Mouse (Mus musculus) gastrocnemius, postnatal 10 days (tissue): ENCODE data around the gene Cdc6. TPM values are rescaled to one million over a fixed set of nuclear protein-coding genes. Genes with fewer than 3 reads are reported as not detected.
A peak's percentile ranks its signal among the peaks of the same experiment; 100 is the strongest.

Experiments used
- DNase-seq: peaks from one replicate; pipeline ENCODE4 v3.0.0; 2021; ENCODE audit warnings: mixed read lengths
- total RNA-seq, 2 experiments: library from RNA; stranded (reverse); gene quantifications; 2 replicates each; pipeline ENCODE4 v1.2.3; 2021

Cdc6 gene
- total RNA-seq, 2 experiments from 2014 or later = 2.3 to 3.5 TPM

DNA sequence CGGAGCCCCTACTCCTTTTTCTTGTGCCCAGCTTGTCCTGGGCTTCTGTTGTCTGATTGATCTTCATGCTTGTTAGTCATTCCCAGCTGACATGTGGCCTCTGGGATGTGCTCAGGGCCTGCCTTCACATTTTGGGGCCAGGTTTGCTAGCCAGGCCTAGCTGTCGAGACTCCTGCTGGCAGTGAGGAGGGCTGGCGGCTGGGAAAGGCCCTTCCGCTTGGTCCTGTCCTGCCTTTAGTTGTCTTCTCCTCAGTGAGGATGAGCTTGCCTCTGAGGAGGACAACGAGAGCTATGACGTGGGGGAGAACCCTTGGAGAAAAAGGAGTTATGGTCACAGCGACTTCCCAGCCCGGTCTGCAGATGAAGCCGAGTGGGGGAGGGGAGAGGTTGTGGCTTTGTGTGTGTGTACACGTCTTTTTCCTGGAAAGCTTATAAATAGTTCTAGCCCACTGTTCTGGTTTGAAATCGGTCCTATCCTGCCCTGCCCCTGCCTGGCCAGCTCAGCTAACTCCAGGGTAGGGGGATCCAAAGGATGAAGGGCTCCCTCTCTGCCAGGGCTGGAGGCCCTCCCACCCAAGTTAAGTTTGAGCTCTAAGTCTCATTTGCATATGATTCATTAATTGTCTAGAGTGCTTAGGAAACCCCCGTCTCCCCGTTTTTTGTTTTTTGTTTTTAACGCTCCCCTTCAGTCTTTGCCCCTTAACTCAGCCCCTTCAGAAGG, 36.3 kb downstream of the Cdc6 start:
- no peak for DNase-seq

GRCm38 (mm10) chr11:98944897-98945604, 37.5 kb downstream of the Cdc6 start:
- no peak for DNase-seq

GRCm38 (mm10) chr11:98945605-98945977, 38.0 kb downstream of the Cdc6 start:
- DNase-seq = no peak

GRCm38 (mm10) chr11:98947969-98948569, 40.5 kb downstream of the Cdc6 start:
- DNase-seq = no peak

GRCm38 (mm10) chr11:98949242-98949957, 41.8 kb downstream of the Cdc6 start:
- DNase-seq = no peak

- peak; percentile 70 for DNase-seq
Measured at GRCm38 (mm10) chr11:98949958-98950460, 42.4 kb downstream of the Cdc6 start.

GRCm38 (mm10) chr11:98950484-98950883, 42.9 kb downstream of the Cdc6 start:
- DNase-seq = no peak

DNA sequence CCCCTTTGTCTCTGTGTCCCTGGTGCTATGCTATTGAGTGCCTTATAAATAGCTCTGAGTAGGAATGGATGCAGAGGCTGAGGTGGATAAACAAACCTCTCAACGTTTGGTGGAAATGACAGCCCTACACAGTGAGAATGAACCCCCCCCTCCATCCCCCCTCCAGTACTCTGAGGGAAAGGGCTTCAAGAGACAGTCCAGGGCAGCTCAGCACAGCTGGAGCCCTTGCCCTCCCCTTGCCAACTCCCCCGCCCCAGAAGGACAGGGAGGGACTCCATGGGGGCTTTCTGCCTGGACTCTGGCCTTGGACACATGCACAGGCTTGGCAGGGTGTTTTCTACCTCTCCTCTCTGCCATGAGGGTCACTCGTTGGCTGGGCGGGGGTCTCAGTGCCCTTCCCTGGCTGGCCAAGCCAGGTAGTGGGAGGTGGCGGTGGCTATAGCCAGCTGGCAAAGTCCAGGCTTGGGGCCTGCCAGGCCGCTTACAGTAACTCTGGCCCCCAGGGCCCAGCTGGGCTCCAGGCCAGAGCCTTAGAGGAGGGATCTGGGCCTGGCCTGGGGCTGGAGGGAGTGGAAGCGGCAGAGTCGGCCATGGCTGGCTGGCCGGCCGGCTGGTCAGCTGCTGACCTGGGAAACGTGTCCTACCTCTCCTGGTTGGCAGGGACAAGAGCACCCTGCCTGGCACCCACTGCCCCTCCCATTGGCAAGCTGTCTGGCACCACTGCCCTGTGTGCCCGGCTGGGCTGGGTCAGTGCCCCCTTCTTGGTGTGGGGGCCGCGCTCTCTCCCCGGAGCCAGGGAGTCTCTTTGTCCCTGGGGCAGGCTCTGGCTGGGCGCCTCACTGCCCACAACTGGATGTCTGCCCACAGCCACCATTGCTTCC, 43.7 kb downstream of the Cdc6 start:
- peak; percentile 96 for DNase-seq

- DNase-seq = no peak
Measured at GRCm38 (mm10) chr11:98952111-98952510, 44.5 kb downstream of the Cdc6 start.

GRCm38 (mm10) chr11:98952736-98953135, 45.1 kb downstream of the Cdc6 start:
- no peak for DNase-seq

DNA sequence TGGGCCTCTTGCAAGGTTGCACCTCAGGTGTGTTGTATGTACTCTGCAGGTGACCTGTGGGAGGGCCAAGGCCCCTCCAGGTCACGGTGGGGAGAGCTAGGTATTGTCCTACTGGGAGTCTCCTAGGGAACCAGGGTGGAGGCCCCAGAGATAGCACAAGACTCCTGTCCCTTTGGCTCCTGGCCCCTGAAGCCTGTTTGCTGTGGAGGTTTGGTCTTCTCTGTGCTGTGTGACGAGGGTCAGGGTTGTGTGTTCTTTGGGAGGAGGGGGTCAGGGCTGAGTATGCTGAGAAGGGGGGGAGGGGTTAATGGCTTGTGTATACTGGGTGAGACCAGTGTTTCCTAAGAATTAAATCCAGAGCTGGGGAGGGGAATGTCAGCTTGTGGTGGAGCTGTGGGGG, 45.8 kb downstream of the Cdc6 start:
- no peak for DNase-seq

GRCm38 (mm10) chr11:98953835-98954320, 46.3 kb downstream of the Cdc6 start:
- no peak for DNase-seq

- DNase-seq = peak; percentile 89
Measured at GRCm38 (mm10) chr11:98954373-98954772, 46.8 kb downstream of the Cdc6 start.

DNA sequence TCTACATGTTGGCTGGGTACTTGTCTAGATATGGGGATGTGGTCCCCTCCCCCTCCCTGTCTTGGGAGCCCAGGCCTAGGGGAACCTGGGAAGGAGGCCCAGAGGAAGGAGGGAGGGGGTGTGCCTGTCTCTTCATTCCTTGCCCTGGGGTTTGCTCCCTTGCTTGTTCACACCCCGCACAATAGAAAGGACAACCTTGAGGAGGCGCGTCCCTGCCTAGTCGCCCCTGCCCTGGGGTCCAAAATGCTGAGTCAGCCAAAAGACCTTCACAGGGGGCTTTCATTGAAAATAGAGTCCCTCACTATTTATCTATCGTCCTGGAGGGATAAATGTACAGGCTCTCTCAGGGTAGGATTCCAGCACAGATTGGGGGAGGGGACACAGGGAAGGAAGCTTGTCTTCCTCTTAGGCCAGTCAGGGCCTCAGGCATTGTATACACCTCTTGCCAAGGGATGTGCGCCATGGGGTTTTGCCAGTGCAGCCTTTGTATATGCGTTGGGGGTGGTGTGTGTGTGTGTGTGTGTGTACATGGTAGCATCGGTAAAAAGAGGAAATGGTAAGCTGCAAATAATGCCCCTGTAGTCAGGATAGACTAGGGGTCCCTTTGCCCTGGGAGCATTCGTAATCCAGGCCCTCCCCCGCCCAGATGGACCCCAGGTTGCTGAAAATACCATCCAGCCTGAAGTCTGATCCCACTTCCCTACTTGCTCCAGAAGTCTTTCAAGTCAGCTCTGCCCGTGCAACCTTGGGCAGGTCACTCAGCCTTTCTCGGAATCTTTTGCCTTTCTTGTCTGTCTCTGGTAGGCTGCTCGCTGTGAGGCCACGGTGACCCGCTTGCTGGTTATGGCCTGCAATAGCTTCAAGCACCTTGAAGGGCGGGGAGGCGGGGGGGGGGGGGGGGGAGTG, 47.5 kb downstream of the Cdc6 start:
- no peak for DNase-seq

- no peak for DNase-seq
Measured at GRCm38 (mm10) chr11:98955707-98956235, 48.2 kb downstream of the Cdc6 start.

GRCm38 (mm10) chr11:98956340-98956739, 48.7 kb downstream of the Cdc6 start:
- no peak for DNase-seq

DNA sequence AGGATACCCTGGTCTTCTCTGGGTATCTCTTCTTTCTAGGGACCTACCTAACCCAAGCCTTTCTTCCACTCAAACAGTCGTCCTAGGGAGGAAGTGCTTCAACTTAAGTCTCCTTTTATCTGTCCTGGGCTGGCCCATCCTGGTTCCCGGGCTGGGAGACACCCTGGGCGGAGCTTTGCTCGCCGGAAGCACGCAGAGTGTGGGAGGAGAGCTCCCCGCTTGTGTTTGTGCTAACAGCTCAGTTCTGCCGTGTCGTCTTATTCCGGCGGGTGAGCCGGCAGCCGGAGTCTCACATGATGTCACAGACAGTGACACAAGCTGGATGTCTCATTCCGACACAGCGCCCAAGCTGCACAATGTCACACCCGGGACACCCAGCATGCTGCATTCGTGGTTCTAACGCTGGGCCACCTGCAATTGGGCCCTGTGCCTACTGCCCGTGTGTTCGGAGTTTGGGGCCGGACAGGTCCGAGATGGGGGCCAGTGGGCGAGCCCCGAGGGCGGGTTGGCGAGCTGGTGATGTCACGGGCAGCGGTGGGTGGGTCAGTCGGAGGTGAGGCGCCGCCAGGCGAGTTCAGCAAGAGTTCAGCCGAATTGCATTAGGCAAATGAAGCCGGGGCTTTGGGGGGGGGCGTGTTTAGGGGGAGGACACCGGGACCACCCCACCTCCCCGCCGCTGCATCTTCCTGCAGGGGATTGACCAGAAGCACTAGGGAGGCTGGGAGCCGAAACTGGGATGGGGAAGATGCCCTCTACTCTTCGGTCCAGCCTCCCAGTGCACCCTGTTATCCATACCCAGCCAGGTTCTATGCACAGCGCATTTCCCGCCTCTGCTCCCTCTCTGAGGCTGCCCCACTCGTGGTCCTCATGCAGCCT, 52.1 kb downstream of the Cdc6 start:
- DNase-seq = peak; percentile 67

DNA sequence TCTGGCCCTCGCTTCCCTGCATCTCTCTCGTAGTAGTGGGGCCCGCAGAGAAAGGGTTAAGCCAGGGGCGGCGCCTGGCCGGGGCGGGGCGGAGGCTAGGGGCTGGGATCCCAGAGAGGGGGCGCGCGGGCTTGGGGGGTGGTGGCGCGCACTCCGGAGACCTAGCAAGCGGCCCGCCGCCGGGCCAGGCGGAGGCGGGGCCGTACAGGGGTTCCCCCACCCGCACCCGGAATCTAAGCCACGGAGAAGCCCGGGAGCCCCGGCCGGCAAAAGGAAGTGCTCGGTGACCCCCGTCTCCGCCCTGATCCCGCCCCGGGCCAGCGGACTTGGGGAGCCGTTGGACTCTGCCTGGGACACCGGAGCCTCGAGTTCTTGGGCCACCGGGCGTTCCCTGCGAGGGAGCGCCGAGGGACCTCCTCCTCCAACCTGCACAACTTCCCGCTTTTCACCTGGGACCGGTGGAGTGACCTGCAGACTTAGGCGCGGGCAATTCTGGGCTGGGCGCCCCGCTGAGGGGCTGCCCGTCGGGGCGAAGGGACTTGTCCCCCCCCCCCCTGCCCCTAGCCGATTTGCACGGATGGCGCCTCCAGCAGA, 52.8 kb downstream of the Cdc6 start:
- DNase-seq = peak; percentile 82
